Mouse (Mus musculus) midbrain, postnatal 0 days (tissue): Measurements from ENCODE around the gene Kiss1. TPM values are rescaled to one million over a fixed set of nuclear protein-coding genes. Genes with fewer than 3 reads are reported as not detected.

ENCODE experiments used
- ATAC-seq: fragments of 200-750 bp; cut with Nextera tagmentation; 2 replicates; pipeline ENCODE4 v1.8.0; 2017; ENCODE audit warnings: moderate number of reproducible peaks, mild to moderate bottlenecking, moderate TSS enrichment, moderate library complexity; ENCODE audit not compliant: low FRiP score
- DNase-seq: peaks from one replicate; pipeline ENCODE4 v3.0.0-alpha.2; 2015; ENCODE audit warnings: low spot score
- H3K27ac ChIP-seq: fragments of 300-500 bp; sonication (generic); 2 replicates; pipeline ENCODE4 v1.5.1; 2014; ENCODE audit warnings: low read depth, mild to moderate bottlenecking, low read length, mixed read lengths
- H3K27me3 ChIP-seq: fragments of 300-500 bp; sonication (generic); 2 replicates; pipeline ENCODE4 v1.6.1; 2014; ENCODE audit warnings: low read length, control low read depth, mixed read lengths; ENCODE audit not compliant: insufficient read depth
- H3K36me3 ChIP-seq: fragments of 300-500 bp; sonication (generic); 2 replicates; pipeline ENCODE4 v1.6.1; 2014; ENCODE audit warnings: low read length, control low read depth, mixed read lengths; ENCODE audit not compliant: insufficient read depth
- H3K4me1 ChIP-seq: fragments of 300-500 bp; sonication (generic); 2 replicates; pipeline ENCODE4 v1.6.1; 2014; ENCODE audit warnings: mild to moderate bottlenecking, control low read depth, antibody characterized with exemption, low read length, mixed read lengths; ENCODE audit not compliant: insufficient read depth
- H3K4me2 ChIP-seq: fragments of 300-500 bp; sonication (generic); 2 replicates; pipeline ENCODE4 v1.6.1; 2014; ENCODE audit warnings: low read depth, mild to moderate bottlenecking, low read length, mixed read lengths; ENCODE audit not compliant: poor library complexity, severe bottlenecking
- H3K4me3 ChIP-seq: fragments of 300-500 bp; sonication (generic); 2 replicates; pipeline ENCODE4 v1.5.1; 2014; ENCODE audit warnings: low read depth, mild to moderate bottlenecking, low read length, moderate library complexity
- H3K9ac ChIP-seq: fragments of 300-500 bp; sonication (generic); replicated peaks from 2 replicates; pipeline ENCODE4 v1.6.1; 2014; ENCODE audit warnings: mild to moderate bottlenecking, low read length, moderate library complexity, mixed read lengths; ENCODE audit not compliant: poor library complexity, severe bottlenecking
- H3K9me3 ChIP-seq: fragments of 300-500 bp; sonication (generic); 2 replicates; pipeline ENCODE4 v1.6.1; 2016; ENCODE audit warnings: low read length, control low read depth
- CTCF ChIP-seq: IDR thresholded peaks from 2 replicates; pipeline ENCODE4 v1.5.1; 2016; ENCODE audit warnings: antibody characterized with exemption, mild to moderate bottlenecking
- WGBS: fragments of 180-500 bp; shearing (Covaris S2); extraction: QIAGEN DNeasy Blood & Tissue Kit; methylation state at CpG from one replicate; pipeline ENCODE4 v1.1.7; 2014; 5-methylcytosine and 5-hydroxymethylcytosine counted together
- polyA plus RNA-seq: library from polyadenylated mRNA; unstranded; fragments of >200 nt; fragmentation: Nextera tagmentation; extraction: Ambion mirVana; gene quantifications from 2 replicates; pipeline ENCODE4 v1.2.1, GENCODE M21; 2015
- total RNA-seq: library from RNA; depleted of rRNA; stranded (reverse); fragments of >200 nt; gene quantifications from 2 replicates; pipeline ENCODE4 v1.2.3, GENCODE M21; 2014

The Kiss1 gene
- total and polyA plus RNA-seq, 2 experiments from 2014 or later, result 2.6 TPM; not detected in 1

DNA sequence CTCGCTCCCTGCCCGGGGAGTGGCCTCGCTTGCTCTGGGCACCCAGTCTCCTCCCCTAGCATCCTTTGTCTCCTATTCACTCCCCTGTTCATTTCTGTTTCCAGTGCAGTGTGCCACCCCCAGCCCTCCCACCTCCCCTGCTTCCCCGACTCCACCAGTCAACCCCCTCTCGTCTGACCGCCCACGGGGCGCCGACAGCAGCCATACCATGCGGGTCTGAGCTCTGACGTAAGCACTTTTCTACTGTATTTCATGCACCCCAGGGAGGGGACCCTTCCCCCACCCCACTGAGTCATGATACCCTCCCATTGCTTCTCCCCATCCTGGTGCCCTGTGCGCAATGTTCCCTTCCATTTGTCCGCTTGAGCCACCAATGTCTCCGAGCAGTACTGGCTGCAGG lies 22.9 kb upstream of the Kiss1 start:
- Histone ChIP-seq H3K9me3 (no peaks in the 10 kb centered on the region), H3K4me2 (no peak overlapping the region), H3K27ac (no peak overlapping the region), H3K4me3 (no peak overlapping the region), H3K9ac (no peak overlapping the region), H3K4me1 (no peaks in the 10 kb centered on the region), H3K36me3 (peaks cover 36% of the 10 kb centered on the region), H3K27me3 (no peaks in the 10 kb centered on the region)
- DNase-seq, result no peak
- ATAC-seq, result no peak
- no peak for TF ChIP-seq CTCF
- 45% methylated on average over 14 of the region's 14 CpGs for WGBS

DNA sequence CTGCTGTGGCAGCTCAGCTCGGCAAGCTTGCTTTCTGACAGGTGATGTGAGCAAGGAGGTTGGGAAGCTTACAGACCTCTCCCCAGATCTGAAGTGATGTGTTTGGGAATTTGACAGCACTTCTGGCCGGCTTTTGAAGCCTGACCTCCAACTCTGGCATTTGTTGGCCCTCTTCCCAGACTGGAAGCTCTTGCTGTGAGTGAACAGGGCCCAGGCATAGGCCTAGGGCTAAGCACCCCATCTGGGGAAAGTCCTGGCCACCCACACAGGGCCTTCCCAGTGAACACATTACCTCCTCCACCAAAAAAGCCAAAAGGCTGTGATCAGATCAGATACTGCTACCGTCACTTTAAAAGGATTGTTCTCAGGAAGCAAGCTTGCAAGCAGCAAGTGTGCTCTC lies 19.1 kb upstream of the Kiss1 start:
- Histone ChIP-seq H3K4me3 (no peak overlapping the region), H3K27ac (no peak overlapping the region), H3K9me3 (no peaks in the 10 kb centered on the region), H3K4me1 (no peaks in the 10 kb centered on the region), H3K4me2 (no peak overlapping the region), H3K27me3 (no peaks in the 10 kb centered on the region), H3K9ac (no peak overlapping the region), H3K36me3 (peaks cover 15% of the 10 kb centered on the region; the same call in 1 of the 2 replicates)
- DNase-seq (peak; percentile 64), ATAC-seq (no peak)
- 30% methylated on average over 3 of the region's 3 CpGs for WGBS
- no peak for TF ChIP-seq CTCF

DNA sequence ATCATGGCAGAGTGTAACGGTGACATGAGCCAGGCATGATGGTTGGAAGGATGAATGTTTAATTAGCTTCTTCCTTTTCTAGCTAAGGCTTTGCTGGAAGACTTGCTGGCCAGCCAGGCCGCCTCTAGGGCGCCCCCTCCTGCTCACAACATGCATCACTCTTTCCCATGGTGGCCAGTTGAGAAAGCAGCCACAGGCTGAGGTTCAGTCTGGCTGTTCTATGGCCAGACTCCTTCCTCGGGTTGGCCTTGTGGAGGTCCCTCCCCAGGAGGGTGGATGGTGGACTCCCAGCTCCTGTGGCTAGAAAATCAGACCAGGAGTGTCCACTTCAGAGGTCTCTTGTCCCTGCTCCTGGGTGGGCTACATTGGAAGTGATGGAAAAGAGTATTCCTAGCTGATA lies 14.8 kb upstream of the Kiss1 start:
- Histone ChIP-seq H3K4me1 (no peaks in the 10 kb centered on the region; the same call in 1 of the 2 replicates), H3K4me3 (no peak overlapping the region), H3K9ac (no peak overlapping the region), H3K9me3 (no peaks in the 10 kb centered on the region), H3K27me3 (no peaks in the 10 kb centered on the region), H3K36me3 (0 out of 2 replicates have a peak, but pooled peaks cover 3% of the 10 kb centered on the region), H3K4me2 (no peak overlapping the region), H3K27ac (no peak overlapping the region)
- under 1% methylated on average over 4 of the region's 4 CpGs for WGBS
- ATAC-seq, result no peak
- peak; percentile 87 for TF ChIP-seq CTCF
- DNase-seq, result peak; percentile 65

DNA sequence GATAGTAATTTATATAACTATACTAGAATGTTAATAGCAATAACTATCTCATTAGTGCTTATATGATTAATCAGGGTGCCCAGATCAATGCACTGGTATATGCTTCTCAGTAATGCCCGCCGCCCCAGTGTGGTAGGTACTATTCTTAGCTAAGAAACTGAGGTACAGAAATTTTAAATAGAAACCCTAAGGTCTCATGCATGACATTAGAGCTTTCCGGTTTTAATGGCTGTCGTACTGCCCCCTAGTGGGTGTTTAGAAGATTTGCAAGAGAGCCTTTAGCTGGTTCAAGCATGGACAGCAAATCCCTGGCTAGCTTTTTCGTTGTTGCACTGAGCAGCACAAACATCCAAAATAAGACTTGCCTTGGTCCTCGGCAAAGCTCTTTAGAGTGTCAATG lies 14.4 kb upstream of the Kiss1 start:
- Histone ChIP-seq H3K9me3 (no peaks in the 10 kb centered on the region), H3K4me3 (no peak overlapping the region), H3K27me3 (no peaks in the 10 kb centered on the region), H3K4me1 (peaks cover 3% of the 10 kb centered on the region; the same call in 1 of the 2 replicates), H3K36me3 (0 out of 2 replicates have a peak, but pooled peaks cover 2% of the 10 kb centered on the region), H3K27ac (no peak overlapping the region), H3K9ac (no peak overlapping the region), H3K4me2 (no peak overlapping the region)
- ATAC-seq (no peak), DNase-seq (peak; percentile 91)
- 13% methylated on average over 6 of the region's 6 CpGs for WGBS
- TF ChIP-seq CTCF, result peak; percentile 88

DNA sequence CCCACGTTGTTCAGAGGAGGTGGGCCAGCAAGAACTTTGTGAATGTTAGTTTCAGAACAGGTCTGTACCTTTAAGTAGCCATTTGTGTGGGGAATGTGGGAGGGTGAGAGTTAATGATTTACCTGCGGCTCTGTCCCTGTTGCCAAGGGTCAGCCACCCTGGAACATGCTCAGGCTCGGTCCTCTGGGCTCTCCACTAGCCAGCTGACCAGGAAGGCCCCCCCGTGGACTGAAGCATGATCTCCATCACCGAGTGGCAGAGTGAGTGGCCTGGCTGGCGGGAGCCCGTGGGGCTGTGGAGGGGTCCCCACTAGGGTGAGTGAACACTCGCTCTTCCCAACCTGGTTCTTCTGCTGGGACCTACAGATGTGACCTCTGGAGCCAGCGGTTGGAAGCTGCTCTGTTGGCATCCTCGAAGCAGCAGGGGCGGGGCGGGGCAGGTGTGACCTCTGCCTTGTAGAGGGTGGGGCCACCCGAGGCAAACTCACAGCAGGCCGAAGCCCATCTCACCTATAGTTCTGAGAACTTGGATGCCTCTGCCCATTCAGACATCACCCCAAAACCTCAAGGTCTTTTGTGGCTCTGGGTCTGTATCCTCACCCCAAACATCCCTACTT lies 11.9 kb upstream of the Kiss1 start, which contains the start of gene Golt1a:
Golt1a (plus strand) TSS at position 149 of the 616 bp plus-strand sequence.
- no peak within 1 kb of the TSS for H3K4me2 ChIP-seq
- 79% methylated on average over 14 of the region's 14 CpGs for WGBS
- no peaks in the 10 kb centered on the region for H3K36me3 ChIP-seq
- peaks cover 3% of the 10 kb centered on the region; the same call in 1 of the 2 replicates for H3K4me1 ChIP-seq
- no peaks in the 10 kb centered on the region for H3K27me3 ChIP-seq
- no peaks in the 10 kb centered on the region for H3K9me3 ChIP-seq
- no peak within 1 kb of the TSS for H3K27ac ChIP-seq
- ATAC-seq (no peak), DNase-seq (no peak)
- TF ChIP-seq CTCF, result no peak
- no peak within 1 kb of the TSS for H3K4me3 ChIP-seq
- no peak within 1 kb of the TSS for H3K9ac ChIP-seq

DNA sequence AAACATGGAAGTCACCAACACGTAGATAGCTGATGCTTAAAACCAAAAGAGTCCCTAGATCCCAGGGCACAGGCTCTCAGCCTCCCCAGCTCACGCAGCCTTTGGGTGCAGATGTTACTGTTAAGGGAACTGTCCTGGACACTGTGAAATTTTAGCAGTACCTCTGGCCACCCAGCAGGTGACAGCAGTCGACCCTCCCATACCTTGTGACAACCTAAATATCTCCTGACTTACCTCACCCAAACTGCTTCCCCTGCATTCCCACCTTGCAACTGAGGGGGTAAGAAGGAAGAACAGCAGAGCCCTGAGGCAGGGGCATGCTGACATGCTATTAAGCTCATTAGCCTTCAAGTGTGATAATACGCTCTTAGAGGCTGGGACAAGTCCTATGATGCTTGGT lies 10.4 kb upstream of the Kiss1 start:
- Histone ChIP-seq H3K27ac (no peak overlapping the region), H3K4me2 (no peak overlapping the region), H3K27me3 (no peaks in the 10 kb centered on the region), H3K4me1 (peaks cover 3% of the 10 kb centered on the region; the same call in 1 of the 2 replicates), H3K4me3 (no peak overlapping the region), H3K36me3 (no peaks in the 10 kb centered on the region), H3K9me3 (no peaks in the 10 kb centered on the region), H3K9ac (no peak overlapping the region)
- 55% methylated on average over 4 of the region's 4 CpGs for WGBS
- DNase-seq (peak; percentile 22), ATAC-seq (peak; percentile 48; the same call in 1 of the 2 replicates)
- TF ChIP-seq CTCF, result peak; percentile 69
